Mouse (Mus musculus): ENCODE measurements at regions not wholly inside any gene's neighbourhood (a gene's known extent, or its start where the extent isn't known, plus 50 kb on each side); places are given as distances from the start of the nearest gene placed in this dataset.
"Not testable (repeated sequence)": the region's sequence is repeated elsewhere in the genome, so short reads cannot be mapped to it uniquely, and the experiment has no call there.

DNA sequence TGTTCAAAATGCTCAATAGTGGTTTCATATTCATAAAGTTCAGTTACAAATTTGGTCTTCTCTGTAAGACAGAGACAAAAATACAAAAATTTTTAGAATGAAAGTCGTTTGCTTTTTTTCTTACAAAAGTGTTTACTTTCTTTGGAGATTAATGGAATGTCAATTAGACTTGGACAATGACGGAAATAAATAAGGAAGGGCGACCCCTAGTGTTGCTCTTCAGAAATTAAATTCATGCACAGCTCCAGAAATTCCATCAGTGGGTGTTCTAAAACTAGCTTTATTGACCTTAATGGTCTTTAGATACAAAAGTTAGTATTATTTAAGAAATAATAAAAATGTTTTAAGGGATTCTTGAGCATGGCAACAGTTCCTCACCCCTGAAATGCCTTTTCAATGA, 141.8 kb upstream of the Lama2 start:
- DNase-seq, result peak in 1 of 2 experiments; percentile 43

DNA sequence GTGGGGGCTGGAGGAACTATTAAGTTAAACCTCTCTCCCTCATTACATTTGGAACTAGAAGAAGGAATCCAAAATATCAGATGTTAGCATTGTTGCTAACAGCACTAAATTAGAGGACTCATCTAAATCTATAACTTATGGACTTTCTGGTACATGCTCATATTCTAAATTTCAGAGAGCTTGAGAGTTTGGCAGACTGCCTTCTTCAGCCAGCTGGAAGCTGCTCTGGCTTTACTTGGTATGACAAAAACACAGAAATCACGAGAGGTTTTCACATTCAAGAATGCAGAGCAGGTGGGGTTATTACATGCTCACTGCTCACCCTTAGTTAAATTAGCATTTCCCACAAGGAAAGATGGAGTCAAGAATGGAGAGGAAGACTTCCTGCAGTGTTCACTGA, 182.8 kb upstream of the Lama2 start:
- no peak for DNase-seq

DNA sequence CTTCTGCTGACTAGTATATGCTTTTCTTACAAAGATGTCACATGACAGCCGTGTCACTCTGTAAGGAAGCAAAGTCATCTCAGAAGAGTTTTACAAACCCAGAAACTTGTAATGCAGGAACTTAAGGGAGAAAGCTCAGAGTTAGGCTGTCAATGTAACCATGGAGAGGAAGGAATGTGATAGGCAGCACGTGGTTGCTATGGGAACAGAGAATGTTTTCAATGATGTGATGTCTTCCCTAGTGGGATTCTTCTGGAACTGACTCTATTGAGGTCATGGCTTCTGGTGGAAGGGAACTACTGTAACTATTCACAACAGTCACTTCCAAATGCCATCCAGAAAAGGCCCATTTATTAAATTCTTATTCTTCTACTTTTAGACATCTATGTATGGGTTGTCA, 190.0 kb upstream of the Lama2 start:
- DNase-seq, result no peak

DNA sequence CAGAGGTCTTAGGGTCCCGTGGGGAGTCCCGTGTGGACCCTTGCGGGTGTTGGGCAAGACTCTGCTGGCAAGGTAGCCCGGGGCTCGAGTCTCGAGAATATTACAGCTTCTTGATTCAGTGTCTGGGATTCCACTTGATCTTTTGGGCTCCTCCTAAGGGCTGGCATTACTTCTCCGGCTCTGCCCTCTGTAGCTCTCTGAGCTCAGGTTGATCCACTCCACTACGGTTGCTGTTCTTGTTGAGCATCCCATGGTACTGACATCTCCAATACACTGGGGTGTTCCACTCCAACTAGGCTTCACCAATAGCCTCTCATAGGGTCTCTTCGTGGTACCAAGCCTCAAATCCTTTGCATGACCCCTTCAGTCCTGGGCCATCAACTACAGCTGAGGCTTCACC, 206.1 kb upstream of the Lama2 start:
- DNase-seq, result not testable (repeated sequence)

DNA sequence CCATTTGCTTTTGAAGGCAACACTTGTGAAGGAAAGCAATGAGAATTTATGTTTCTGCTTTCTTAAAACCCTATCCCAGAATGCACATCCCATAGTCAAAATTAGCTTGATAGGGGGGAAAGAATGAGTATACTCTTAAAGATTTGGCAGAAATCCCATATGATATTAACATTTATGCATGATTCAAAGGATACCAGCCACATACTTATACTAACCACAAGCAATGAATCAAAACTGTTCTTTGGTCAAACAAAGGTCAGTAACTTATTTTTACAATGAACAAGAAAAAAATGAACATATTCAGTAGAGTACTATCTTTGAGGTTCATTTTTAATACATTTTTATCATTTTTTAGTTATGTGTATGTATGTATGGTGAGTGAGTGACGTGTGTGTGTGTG, 208.8 kb upstream of the Lama2 start:
- DNase-seq, result no peak

DNA sequence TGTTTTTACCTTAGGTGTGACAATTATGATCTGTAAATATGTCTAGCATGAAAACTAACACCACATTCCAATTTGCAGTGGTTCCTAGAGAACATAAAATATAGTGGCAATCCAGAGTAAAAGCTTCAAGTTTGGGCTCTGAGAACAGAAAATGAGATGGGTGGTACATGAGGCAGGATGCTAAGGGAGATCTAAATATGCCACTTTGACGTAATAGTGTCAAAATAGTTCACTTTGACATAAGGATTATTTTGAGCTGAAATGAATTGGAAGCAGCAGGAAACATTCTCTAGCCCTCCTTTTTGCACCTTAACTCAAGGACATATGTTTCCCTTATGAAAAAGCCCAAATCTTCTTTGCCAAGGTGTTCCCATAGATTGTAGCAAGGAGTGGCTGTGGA, 219.1 kb upstream of the Lama2 start:
- no peak for DNase-seq

DNA sequence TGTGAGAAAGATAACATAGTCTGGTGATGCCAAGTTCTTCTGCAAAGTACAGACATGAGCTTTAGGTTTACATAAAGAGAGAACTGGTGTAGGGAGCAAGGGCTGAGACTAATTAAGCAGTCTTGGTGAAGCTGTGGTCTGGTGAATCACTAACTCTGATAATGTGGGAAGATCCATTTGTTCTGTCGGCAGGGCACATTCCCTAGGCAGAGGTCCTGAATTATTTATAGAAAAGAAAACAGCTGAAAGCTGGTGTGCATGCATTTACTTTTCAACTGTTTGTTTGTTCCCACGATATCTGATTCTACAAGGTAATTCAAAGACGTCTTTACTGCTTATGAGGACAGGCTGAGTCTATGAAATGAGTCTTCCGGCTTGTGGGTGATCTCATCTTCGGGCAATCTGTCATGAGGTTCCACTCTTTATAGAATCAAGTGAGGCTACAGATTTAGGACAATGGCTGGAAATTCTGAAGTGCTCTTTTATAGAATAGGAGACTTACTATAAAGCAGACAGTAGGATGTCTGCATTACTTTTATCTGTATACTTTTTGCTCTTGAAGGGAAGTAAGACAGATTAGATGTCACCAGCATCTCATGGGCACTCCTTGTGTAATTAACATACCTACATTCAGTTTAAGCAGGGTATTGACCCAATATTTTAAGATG, 221.6 kb upstream of the Lama2 start:
- no peak for DNase-seq

DNA sequence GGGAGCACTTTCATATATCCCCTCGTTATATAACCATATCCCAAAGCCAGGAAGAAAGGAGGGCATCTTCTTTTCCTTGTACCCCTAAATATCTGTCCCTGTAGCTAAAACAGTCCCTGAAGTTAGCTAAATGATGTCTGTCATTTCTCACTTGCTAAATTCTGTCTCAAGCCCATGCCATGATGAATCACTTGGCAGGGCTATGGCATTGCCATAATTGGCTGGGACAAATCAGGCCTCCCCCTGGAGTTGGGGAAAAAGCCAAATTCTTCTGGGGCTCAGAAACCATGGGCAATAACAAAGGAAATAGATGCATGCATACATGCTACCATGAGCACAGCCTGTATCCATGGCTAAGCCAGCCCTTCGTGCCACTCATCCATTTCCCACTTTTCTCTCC, 223.5 kb upstream of the Lama2 start:
- DNase-seq, result no peak

DNA sequence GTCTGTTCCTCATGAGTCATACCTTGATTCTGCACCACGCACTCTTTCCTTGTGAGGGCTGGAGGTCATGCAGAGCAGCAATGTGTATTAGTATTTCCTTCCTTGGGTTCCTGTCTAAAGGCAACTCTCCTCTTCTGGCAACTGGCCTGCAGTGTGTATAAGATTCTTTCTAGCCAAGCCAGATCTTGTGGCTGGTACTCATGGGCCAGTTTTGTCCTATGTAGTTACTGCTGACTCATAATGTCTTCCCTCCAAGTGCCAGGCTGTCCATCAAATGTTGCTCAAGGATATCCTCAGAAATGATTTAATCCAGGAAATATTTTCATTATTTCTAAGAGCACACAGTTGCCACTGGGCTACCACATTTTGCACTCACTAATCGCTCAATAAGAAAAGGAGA, 211.0 kb upstream of the Ptprk start:
- no peak for DNase-seq

DNA sequence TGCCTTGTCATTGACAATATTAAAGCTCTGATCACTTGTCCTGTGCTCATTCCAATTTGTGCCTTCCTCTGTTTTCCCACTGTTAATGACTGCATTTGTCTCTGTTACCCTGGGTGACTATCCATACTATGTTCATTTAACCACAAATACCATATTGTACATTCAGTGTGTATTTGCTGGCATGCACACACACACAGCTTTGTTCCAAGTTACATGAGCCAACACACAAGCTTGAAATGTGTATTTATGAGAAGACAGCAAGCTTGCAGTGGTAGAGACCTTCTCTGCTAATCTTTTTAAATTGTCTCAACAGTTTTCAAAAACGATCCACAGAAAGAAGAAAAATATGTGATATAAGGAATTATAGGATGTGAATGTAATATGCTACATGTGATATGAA, 193.8 kb upstream of the Ptprk start:
- DNase-seq, result no peak

DNA sequence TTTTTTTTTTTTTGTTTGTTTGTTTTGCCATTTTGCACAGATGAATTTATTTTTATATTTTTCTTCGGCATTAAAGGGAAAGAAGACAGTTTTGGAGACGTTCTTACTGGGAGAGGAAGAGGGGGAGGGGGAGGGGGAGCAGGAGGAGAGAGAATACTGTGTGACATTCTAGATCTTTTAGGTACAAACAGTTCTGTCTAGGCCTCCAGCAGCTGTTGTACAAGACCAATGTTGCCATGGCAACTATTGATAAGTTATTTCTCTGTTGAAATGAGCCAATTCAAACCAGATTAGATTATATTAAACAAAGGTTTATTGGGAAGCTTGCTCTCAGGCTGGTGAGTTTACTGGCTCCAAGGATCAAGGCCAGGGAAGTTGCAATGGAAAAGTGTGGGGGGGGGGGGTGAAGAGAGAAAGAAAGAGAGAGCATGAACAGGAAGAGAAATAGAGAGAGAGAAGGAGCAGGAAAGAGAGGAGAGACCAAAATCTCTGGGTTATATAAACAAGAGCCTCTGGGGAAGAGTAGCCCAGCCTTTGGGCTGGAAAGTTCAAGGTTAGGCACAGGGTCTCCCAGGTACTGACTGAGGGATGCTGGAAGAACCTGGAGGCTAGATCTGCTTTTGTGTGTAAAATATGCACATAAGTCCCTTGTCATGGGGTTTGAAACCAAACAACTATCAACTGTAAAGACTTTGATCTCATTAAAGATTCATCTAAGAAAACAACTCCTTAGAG, 182.7 kb upstream of the Ptprk start:
- no peak for DNase-seq

DNA sequence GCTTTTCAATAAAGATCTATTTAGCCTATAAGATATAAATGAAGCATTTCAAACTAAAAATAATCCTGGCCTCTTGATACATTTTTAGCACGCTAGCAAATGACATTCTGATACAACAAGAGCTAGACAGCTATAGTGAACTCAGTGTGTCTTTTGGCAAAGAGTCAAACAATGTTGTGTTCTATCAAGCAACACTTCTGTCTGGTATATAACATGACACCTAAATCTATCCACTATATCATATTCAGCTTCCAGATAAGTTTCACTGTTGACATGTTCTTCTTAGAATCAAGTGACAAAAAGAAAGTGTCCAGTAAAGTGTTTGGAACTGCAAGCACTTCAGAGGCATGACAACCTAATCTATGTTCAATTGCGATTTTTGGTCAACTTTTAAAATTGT, 158.2 kb upstream of the Ptprk start:
- DNase-seq, result no peak

DNA sequence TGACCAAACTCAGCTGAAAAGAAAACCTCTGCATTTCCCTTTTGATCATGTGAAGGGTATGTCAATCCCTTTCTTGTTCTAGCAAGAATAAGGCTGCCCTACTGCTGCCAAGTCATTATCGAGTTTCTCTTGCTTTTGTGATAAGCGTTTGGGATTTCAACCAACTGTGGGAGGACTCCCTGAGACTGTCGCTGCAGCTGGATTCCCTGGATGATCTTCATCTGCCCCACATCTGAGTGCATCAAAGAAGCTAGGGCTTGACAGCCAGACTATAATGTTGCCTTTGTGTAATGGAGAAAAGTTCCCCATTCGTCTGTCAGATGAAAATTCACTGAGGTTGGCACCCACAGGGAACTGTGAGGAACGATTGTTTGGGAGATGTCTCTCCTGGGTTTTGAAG, 147.4 kb upstream of the Ptprk start:
- no peak for DNase-seq

DNA sequence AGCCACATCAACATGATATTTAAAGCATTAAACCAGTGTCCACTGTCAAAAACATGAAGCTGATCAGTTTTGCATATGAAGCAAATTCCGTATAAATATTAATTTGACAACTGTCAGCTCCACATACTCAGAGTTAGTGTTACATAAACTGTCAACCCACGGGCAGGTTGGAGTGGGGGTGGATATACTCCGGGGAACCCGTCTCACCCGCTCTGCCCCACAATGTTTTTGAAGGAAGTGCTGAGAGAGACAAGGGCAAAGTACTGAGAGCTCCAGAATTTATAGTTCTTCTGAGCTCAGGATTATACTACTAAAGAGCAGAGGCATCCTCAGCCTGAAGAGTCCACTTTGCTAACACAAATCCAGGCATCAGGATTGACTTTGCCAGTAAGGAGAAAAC, 132.5 kb upstream of the Ptprk start:
- peak; percentile 20 to 65 for DNase-seq

DNA sequence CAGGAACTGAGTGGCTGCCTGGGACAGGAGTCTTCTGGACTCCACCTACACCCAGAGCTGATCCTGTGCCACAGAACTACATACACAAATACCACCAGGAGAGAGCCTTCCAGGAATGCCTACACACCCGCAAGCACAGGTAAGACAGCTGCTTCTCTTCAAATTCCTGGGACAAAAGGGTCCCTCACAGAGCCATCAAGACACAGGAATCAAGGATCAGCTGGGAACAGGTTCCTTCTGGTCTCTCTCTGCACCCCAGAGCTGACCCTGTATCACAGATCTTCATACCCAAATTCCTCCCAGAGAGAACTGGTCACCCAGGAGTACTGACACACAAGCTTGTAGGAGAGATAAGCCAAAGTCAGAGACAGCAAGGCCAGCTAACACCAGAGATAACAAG, 125.5 kb upstream of the Ptprk start:
- no peak for DNase-seq

DNA sequence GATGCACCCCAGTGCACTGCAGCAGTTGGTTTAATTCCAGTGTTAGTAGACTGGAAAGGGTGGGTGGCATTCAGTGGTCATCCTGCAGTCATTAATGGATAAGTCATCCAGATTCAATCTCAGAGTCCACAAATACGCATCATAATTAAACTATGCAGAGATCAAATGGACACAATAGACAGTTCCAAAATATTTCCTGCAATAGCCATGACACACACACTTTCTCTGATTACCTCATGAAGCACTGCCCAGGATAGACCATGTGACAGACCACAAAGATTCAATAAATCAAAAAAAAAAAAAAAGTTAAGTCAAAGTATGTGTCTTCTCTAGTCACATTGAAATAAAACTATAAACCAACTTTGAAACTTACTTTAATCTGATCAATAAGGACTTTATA, 106.4 kb upstream of the Ptprk start:
- no peak for DNase-seq

DNA sequence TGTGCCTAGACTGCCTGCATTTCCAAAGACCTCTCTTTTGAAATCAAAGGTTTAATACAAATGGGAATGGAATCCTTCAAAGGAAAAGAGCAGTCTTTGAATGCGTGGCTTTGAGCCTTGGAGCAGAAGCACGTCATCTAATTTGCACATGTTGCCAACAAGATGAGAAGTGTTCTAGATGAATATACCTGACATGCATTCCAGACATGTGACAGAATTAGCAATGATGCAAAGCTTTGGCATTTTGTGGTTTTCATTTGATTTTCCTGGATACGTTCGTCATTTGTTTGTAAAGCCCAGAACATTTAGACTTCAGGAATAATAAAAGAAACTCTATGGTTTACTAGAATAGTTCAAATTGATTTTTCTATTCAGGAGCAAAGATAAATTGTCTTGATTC, 90.6 kb upstream of the Ptprk start:
- DNase-seq, result no peak

DNA sequence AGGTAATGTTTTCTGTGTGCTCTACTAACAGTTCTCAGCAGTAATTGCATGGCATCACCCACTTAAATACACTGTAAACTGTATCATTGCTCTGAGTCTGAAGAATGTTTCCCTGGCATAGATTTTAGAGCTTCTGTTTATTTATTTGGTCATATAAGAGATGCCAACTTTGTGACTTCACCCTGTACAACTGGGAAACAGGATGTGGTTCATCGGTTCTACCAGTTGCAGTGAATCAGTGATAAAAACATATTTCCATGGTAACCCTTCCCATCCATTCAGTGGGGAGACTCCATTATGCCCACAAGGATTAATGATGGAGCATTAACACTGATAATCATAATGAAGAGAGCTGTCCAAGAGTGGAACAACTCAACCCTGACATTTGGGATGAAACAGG, 89.6 kb upstream of the Ptprk start:
- no peak for DNase-seq

DNA sequence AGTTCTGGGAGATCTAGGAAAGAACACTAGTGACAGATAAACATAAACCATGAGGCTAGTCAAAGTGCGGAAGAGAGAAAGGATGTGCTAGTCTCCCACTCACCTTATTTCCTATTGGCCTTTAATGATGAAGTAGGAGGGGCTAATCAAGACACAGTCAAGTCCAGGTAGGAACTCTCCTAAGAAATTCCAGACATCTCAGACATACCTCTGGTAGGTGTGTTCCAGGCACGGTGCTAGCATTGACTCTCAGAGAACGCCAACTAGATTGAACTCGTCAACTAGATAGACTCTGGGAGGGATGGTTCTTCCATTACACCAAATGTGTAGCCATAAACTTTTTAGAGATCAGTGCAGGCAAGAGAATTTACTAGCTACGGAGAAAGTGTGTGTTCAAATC, 87.6 kb upstream of the Ptprk start:
- no peak for DNase-seq

DNA sequence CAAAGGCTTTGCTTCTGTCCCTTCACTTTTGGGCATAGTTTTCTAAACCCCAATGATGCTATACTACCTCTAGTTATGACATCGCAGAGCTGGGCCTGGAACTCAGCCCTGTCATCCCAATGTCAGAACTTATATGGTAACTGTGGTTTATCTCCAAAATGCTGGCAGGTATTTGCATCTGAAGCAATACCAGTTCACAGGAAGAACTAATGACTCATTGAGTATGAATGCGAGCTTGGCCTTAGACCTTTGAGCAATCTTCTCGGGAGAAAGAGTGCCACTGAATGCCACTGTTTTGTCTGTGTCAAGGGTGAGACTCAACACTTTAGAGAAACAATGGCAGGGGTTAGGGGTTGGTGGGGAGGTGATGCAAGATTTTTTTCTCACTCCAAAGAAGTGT, 86.6 kb upstream of the Ptprk start:
- no peak for DNase-seq

DNA sequence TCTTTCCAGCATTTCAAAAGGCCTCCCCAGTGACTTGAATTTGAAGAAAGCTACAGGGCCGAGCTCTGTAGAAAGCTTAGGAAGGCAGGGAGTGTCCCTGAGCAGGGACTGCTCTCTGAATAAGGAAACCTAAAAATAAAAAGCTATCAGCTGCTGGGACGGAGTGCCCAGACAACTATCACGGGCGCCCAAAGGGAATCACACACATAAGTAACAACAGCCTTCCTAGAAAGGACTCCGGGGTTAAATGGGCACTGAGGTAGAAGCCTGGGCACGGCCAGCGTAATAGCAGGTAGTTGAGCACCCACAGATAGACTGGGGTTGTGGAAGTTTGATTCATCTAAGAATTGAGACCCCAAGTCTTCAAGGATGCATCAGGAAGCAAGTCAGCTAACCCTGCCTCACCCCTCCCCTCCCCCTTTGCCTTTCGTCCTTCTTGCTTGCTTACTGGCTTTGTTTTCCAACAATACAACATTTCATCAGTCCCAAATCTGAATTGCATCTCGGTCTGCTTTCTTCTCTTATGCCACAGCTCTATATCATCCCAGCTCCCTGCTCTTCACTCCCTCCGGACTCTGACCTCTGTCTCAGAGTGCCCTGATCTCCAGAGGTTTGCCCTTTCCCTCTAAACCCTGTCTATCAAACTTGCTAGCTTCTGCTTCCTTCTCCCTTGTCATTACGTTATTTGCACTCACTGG, 84.1 kb upstream of the Ptprk start:
- DNase-seq, result no peak

DNA sequence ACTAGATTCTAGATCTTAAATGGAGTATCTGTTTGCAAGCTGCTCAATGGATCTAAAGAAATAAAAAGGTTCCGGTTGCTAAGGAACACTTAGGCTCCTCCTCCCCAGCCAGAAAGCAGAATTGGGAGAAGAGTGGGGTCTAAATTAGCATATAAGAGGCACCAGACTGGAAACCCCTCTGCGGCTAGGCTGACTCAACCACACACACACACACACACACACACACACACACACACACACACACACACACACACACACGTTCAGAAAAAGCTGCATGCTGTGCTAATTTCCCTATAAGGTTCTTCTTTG, 83.6 kb upstream of the Ptprk start:
- no peak for DNase-seq

DNA sequence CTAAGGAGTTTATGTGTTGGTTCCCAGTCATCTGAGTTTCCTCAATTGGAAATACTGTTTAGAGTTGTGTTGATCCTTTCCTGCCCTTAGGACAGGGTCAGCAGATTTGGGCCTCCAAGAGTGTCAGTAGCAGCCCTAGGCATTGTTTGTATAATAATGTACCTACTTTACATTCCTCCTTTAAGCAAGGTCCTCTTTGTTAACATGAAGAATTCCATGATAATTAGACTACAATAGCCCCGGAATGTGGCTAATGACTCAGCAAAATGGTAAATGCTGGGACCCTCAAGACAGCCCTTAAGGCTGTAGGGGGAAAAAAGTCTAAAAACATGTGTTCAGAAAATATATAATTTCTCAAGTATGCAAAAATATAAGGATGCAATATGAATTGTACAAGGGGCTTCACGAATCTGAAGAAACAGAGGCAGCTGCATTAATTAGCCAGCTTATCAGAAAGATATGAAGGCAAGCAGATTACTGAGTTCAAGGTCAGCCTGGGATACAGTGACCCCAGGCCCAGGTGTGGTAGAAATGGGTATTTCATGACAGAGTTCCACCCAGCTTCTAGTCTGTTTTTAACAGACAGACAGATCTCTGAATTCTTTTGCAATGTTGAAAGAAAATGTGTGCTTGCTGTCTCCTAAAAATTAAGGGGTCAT, 80.1 kb upstream of the Ptprk start:
- no peak for DNase-seq

DNA sequence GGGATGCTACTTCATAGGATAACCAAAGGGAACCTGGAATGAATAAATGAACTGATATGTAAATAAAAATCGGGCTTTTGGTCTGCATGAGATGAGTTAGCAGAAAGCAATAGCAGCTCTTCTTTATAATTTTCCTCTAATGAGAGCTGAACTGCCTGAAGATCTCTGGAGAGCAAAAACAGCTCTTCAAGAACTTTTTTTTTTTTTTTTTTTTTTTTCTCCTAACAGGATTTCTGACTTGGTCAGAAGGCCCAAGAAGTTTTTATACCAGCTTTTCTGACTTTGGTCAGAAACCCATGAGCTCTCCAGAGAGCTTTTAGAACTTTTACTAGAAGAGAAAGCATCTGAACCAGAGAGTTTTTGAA, 79.6 kb upstream of the Ptprk start:
- DNase-seq, result no peak
